In genomic region chr9:116786136-116787046, GRCm38 (mm10) we compare ENCODE assay signal across 25 mouse cellular contexts.
DNase-seq lines count a peak whose midpoint lies in the region; ATAC-seq lines count a peak whose summit lies in the region.
"Had no signal": no experiment of that assay in that cellular context is flagged by ENCODE, and none has a peak within 500 bp of the region (broad histone marks: within the 10 kb centered on the region; RNA-seq: fewer than 3 reads in every experiment).

No protein-coding gene starts in this region.

- peak; percentile 55 for DNase-seq in embryo, embryonic 11 days
- peak; percentile 52 for DNase-seq in embryonic facial prominence, embryonic 11.5 days (ENCODE audit: low spot score)
- peak; percentile 69 for DNase-seq in forelimb bud, embryonic 11.5 days (ENCODE audit: low read depth, low spot score)
- no peak for DNase-seq in cerebellum, postnatal 14 days
- DNase-seq in ovary, postnatal 10 days (ENCODE audit: low spot score), result no peak
- DNase-seq: adrenal gland, adult 8-10 months; cerebellum, adult 11-12 months; cerebellum, postnatal 25 days; kidney, adult 9 months; kidney, postnatal 14 days; lung, embryonic 14.5 days; midbrain, embryonic 14.5 days; right cerebral cortex, adult 18-20 months; right cerebral cortex, postnatal 4 days; thymus, postnatal 14 days had no signal

- H3K4me1 ChIP-seq in embryonic facial prominence, embryonic 11.5 days (ENCODE audit: control insufficient read depth, insufficient read depth, low read length), result no peaks in the 10 kb centered on the region
- peaks cover 26% of the 10 kb centered on the region for H3K4me1 ChIP-seq in limb, embryonic 15.5 days
- H3K4me1 ChIP-seq in liver, embryonic 12.5 days, result no peaks in the 10 kb centered on the region
- H3K4me1 ChIP-seq: heart, embryonic 10.5 days; megakaryocyte, embryonic 14.5 days; neural tube, embryonic 12.5 days had no signal

- H3K27ac ChIP-seq in embryonic facial prominence, embryonic 11.5 days (replicated peaks; ENCODE audit: low read depth, low read length), result 0 out of 2 replicates have a peak overlapping the region, but pooled peaks have one; percentile 3
- peak overlapping the region; percentile 72 for H3K27ac ChIP-seq in limb, embryonic 15.5 days
- H3K27ac ChIP-seq in liver, embryonic 12.5 days, result no peak overlapping the region
- H3K27ac ChIP-seq: heart, embryonic 10.5 days; layer of hippocampus, adult 2 months; liver, embryonic 14.5 days; neural tube, embryonic 12.5 days had no signal

- no peak overlapping the region for H3K9ac ChIP-seq in embryonic facial prominence, embryonic 11.5 days (replicated peaks; ENCODE audit: low read length)
- no peak overlapping the region for H3K9ac ChIP-seq in limb, embryonic 15.5 days
- no peak overlapping the region for H3K9ac ChIP-seq in liver, embryonic 12.5 days
- H3K9ac ChIP-seq: liver, embryonic 14.5 days; lung, embryonic 14.5 days; neural tube, embryonic 12.5 days had no signal

- no peaks in the 10 kb centered on the region for H3K27me3 ChIP-seq in embryonic facial prominence, embryonic 11.5 days (ENCODE audit: control insufficient read depth, insufficient read depth, low read length)
- no peaks in the 10 kb centered on the region for H3K27me3 ChIP-seq in limb, embryonic 15.5 days
- no peaks in the 10 kb centered on the region for H3K27me3 ChIP-seq in liver, embryonic 12.5 days (replicated peaks)
- H3K27me3 ChIP-seq: megakaryocyte, embryonic 14.5 days; neural tube, embryonic 12.5 days had no signal

- H3K9me3 ChIP-seq in embryonic facial prominence, embryonic 11.5 days (replicated peaks; ENCODE audit: control insufficient read depth, low read length), result no peaks in the 10 kb centered on the region
- H3K9me3 ChIP-seq in limb, embryonic 15.5 days, result no peaks in the 10 kb centered on the region
- H3K9me3 ChIP-seq in liver, embryonic 12.5 days (replicated peaks), result no peaks in the 10 kb centered on the region
- H3K9me3 ChIP-seq: heart, embryonic 10.5 days; neural tube, embryonic 12.5 days had no signal

- no peak overlapping the region for H3K4me3 ChIP-seq in embryonic facial prominence, embryonic 11.5 days (ENCODE audit: low read depth, low read length)
- H3K4me3 ChIP-seq in limb, embryonic 15.5 days, result no peak overlapping the region
- H3K4me3 ChIP-seq in liver, embryonic 12.5 days, result no peak overlapping the region
- H3K4me3 ChIP-seq: heart, embryonic 10.5 days; layer of hippocampus, adult 2 months; megakaryocyte, embryonic 14.5 days; neural tube, embryonic 12.5 days had no signal

- 0 out of 2 replicates have a peak, but pooled peaks have one; percentile 52 for ATAC-seq in embryonic facial prominence, embryonic 11.5 days (replicated peaks; ENCODE audit: insufficient number of reproducible peaks, low FRiP score, low TSS enrichment, low read depth)
- ATAC-seq in limb, embryonic 15.5 days (ENCODE audit: insufficient number of reproducible peaks, low FRiP score, low TSS enrichment, low read depth), result peak; percentile 80
- no peak for ATAC-seq in liver, embryonic 12.5 days
- ATAC-seq: activated CD4-positive, CD25-positive, alpha-beta regulatory T cell, adult 4 months; hindbrain, embryonic 16.5 days; intestine, embryonic 16.5 days had no signal

- H3K4me2 ChIP-seq in embryonic facial prominence, embryonic 11.5 days (ENCODE audit: low read depth, low read length), result no peak overlapping the region
- no peak overlapping the region for H3K4me2 ChIP-seq in limb, embryonic 15.5 days
- no peak overlapping the region for H3K4me2 ChIP-seq in liver, embryonic 12.5 days
- H3K4me2 ChIP-seq: lung, embryonic 14.5 days; neural tube, embryonic 12.5 days had no signal

- H3K36me3 ChIP-seq in embryonic facial prominence, embryonic 11.5 days (replicated peaks; ENCODE audit: control insufficient read depth, insufficient read depth, low read depth, low read length), result no peaks in the 10 kb centered on the region
- no peaks in the 10 kb centered on the region for H3K36me3 ChIP-seq in limb, embryonic 15.5 days
- H3K36me3 ChIP-seq in liver, embryonic 12.5 days, result no peaks in the 10 kb centered on the region
- H3K36me3 ChIP-seq: heart, embryonic 10.5 days; neural tube, embryonic 12.5 days had no signal

- WGBS in embryonic facial prominence, embryonic 11.5 days, result 52% methylated on average over 11 of the region's 11 CpGs
- 34% methylated on average over 11 of the region's 11 CpGs for WGBS in limb, embryonic 15.5 days
- WGBS in liver, embryonic 12.5 days (ENCODE audit: insufficient replicate concordance), result 62% methylated on average over 11 of the region's 11 CpGs

Comparison
In these comparisons a context has a peak if more than half of its experiments do, and no peak if none do; other contexts are left out.
1. DNase-seq: peak in embryo, embryonic 11 days (single experiment), embryonic facial prominence, embryonic 11.5 days (single experiment) and forelimb bud, embryonic 11.5 days (single experiment); none in cerebellum, postnatal 14 days (0 of 2) and ovary, postnatal 10 days (single experiment).